Mouse (Mus musculus) embryo, embryonic 11 days (tissue): ENCODE data around the gene Sf3a2.
"Not testable (repeated sequence)": the region's sequence is repeated elsewhere in the genome, so short reads cannot be mapped to it uniquely, and the experiment has no call there.

ENCODE experiments used
- DNase-seq: peaks from one replicate; pipeline ENCODE4 v3.0.0-alpha.2; 2015

The Sf3a2 gene

DNA sequence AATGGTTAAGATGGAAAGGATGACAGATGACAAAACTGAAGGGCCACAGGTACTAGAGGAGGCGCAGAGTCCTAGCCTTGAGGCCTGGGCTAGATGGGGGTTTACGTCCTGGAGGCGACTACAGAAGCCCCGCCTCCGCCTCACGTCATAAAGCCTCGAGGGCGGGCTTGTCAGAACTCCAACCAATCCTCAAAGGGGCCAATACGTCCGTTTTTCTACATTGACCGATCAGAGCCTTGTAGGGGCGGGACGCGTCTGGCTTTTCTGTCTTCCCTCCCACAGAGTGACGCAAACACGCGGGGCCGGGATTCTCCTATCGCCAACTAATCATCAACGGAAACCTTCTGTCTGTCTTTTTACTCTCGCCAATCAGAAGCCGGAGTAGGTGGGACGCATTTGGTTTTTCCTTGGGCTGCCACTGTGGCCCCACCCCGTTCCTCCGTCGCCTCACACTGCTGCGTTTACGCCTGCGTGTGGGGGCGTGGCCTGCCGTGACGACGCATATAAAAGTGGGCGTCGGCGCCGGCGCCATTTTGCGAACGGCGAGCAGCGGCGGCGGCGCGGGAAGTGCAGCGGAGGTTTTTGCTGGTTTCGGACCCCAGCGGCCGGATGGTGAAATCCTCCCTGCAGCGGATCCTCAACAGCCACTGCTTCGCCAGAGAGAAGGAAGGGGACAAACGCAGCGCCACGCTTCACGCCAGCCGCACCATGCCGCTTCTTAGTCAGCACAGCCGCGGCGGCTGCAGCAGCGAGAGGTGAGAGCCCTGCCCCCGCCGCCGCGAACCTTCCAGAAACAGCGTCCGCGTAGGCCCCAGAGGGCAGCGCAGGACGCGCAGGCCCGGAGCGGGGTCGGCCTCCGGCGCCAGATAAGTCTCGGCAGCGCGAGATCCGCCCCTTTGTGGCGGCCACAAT is 28.4 kb downstream of the Sf3a2 start, which contains the start of gene Oaz1:
Gene Oaz1, plus strand, starts transcription at position 506 of the 912 bp plus-strand sequence.
- DNase-seq = peak; percentile 99

DNA sequence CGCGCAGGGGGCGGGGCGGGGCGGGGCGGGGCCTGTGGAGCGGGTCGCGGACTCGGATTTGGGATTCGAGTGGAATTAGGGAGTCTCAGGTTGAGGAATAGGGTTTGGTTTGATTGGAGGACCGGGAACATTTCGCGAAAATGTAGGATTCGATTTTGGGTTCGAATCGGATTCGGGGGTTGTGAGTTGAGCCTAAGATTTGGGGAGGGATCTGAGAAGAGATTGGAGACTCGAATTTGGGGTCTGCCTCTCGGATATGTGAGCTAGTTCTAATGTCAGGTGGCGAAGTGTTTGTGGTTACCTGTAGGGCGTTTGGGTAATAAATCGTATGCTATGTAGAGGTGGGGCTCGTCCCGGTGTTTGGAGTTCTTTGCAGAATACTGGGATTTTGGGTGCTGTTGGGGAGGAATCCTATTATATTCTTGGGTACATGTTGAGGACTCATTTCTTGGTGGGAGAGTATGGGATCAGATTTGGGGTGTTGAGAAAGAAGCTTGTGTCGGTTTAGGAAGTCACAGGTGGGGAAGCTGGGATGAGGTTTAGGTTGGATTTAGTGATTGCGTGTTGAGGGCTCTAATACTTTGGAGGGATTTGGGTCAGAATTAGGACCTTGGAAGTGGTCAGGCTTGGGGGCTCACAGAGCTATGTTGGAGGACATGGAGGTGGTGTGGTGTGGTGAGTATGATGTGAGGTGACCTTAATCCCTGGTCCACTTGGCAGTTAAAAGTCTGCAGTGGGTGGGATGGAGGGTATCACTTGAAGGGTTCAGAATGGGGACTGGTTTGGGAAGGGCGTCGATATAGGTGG is 29.3 kb downstream of the Sf3a2 start:
- DNase-seq = no peak

DNA sequence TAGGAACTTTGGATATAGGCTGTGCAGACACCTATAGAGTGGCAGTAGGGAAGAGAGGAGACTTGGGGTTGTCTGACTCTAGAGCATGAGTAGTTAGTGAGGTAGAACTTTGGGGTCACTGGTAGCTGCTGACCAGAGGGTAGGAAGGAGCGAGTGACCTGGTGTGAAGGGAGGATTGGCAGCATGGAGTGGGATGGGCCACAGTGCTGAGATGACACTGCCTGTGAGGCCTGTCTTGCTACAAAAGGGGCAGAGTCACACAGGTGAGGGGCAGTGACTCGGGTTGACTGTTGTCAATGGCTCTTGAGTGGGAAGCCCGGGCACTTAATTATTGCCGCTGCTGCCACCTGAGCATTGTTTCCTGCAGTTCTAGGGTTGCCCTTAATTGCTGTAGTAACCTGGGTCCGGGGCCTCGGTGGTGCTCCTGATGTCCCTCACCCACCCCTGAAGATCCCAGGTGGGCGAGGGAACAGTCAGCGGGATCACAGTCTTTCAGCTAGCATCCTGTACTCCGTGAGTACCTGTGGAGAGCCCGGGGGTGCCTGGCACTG is 29.9 kb downstream of the Sf3a2 start:
- DNase-seq = no peak

DNA sequence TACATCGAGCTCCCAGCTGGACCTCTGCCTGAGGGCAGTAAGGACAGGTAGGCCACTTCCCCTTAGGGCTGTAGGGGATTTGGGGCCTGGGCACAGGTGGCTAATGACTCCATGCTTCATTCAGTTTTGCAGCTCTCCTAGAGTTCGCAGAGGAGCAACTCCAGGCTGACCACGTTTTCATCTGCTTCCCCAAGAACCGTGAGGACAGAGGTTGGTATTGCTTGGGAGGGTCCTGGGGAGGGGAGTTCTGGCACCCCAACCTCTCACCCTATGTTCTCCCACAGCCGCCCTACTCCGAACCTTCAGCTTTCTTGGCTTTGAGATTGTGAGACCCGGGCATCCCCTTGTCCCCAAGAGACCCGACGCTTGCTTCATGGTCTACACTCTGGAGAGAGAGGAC is 30.6 kb downstream of the Sf3a2 start:
- not testable (repeated sequence) for DNase-seq

DNA sequence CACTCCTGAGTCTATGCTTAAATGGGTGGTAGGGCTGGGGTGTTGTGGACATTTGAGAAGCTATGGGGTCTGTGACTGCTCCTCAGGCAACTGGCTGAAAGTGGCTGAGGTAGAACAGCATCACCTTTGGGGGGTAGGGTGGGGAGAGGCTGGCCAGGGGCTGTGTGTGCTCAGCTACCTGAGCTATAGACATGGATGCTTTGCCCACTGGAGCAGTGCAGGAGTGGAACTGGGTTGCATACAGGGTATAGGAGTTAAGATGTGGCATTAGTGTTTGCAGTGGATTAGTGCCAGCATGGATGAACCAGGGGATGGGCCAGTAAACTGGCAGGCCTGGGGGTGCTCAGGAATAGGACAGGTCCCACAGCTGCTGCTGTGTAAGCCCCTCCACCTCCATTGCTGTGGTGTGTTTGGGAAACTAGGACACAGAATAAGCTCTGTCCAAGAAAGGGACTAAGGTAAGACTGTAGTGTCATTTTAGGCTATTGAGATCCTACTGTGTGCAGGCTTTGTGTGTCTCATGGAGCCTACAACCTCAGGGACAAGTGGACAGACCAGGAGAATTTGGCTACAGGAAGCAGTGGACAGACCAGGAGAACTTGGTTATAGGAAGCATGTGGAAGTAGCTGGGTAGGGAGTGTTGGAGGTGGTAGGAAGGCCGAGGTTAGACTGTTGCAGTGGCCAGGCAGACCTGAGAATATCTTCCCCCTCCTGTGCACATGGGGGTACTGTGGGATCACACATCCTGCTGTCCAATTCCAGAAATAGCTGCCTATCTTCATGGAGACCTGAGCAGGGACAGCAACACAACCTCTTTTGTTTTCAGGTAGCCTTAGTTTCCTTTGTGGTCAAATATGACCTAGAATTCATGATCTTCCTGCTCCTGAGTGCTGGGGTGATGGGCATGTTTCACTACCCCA is 31.6 kb downstream of the Sf3a2 start:
- no peak for DNase-seq

DNA sequence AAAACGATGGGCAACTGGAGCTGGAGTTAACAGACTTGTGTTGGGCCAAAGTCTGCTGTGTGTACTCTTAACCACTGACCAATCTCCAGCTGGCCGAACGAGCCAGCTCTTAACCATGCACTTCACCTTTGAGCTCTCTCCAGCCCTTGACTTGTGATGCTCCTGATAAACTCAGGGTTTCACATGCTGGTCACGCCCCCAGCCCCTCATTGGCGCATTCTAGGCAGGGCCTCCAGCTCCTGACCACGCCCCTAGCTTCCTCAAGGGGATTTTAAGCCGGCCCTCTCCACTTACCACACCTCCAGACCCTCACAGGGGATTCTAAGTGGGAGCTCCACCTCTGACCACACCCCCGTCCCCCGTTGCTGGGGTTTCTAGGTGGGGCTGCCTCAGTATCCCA is 33.1 kb downstream of the Sf3a2 start:
- DNase-seq = peak; percentile 92

DNA sequence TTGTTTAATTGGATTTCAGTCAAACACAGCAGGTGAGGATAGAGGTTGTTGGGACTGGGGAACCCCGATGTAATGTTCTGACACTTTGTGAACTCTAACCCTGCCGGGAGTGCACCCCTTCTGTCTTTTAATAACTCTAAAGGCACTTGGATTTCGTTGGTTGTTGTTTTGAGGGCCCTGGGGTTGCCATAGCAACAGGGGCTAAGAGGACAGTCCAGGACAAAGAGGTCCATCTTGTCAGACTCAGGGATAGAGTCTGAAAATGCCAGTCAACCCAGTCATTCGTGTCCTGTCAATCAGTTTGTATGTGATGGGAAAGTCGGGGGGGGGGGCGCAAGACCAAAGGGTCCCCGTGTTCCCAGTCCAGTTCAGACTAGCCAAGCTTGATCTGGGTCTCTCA is 34.8 kb downstream of the Sf3a2 start:
- DNase-seq = no peak

DNA sequence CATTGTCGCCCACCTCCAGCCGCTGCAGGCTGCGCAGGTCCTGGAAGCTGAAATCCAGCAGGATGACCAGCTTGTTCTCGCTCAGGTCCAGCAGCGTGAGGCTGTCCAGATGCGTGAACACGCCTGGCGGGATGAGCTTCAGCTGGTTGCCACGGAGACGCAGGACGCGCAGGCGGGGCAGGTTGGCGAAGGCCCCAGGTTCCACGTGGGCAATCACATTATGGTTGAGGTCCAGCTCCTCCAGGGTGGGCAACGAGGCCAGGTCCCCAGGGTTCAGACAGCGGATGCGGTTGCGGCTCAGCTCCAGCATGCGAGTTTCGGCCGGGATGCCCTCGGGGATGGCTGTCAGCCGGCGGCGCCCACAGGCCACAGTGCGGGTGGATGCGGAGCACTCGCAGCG is 37.6 kb downstream of the Sf3a2 start:
- peak; percentile 18 for DNase-seq

DNA sequence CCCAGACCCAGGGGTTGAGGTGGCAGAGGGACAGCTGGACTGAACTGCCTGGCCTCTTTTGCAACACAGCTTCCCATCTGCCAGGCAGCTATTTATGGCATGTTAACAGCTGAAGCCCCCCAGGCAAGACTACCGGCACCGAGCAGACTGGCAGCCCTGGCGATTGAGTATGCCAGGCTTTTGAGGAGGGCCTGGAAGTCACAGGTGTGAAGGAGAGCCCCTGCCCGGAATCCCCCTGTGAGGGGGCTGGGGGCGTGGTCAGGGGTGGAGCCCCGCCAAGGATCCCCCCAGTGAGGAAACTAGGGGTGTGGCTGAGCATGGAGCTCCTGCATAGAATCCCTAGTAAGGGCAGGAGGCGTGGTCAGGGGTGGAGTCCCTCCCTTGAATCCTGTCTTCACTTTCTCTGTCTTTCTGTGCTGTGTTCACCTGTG is 39.0 kb downstream of the Sf3a2 start:
- DNase-seq = no peak

DNA sequence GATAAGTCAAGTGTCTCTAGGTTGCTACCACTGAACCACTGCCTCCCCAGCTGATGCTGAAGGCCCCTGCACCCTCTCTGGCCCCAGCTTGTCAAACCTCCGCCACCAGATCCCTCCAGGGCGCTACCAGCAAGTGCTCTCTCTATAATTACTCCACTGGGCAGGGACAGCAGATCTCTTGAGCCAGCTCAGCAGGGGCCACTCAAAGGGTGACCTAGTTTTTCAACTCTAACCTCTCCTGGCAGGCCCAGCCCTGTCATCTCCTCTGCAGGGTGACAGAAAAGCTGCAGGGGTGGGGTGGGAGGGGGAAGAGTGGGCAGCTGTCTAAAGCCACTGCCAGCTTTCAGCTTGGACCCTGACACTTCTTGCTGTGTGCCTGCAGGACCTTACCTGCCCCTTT is 39.8 kb downstream of the Sf3a2 start:
- no peak for DNase-seq

DNA sequence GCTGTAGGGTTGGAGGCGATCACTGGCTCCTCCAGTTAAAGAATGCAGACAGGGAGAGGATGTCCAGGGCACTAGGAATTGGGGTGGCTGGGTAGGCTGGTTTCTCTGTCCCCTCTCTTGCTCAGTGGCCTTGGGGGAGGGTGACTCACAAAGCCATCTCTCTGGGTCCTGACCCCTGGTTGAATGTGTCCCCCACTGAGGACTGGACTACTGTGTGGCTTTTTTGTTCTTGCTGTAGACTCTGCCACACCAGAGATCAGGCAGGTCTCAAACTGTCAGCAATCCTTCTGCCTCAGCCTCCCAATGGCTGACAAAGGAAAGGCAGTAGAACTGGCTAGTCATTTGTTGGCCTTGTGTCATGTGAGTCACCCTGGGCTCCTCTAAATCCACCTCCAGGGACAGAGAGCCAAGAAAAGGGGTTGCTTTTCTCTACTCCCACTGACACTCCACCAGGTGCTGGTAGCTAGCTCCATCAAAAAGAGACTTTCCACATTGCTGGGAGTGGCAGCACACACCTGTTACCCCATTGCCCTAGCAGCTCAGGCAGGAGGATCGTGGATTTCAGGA is 40.4 kb downstream of the Sf3a2 start:
- DNase-seq = no peak

DNA sequence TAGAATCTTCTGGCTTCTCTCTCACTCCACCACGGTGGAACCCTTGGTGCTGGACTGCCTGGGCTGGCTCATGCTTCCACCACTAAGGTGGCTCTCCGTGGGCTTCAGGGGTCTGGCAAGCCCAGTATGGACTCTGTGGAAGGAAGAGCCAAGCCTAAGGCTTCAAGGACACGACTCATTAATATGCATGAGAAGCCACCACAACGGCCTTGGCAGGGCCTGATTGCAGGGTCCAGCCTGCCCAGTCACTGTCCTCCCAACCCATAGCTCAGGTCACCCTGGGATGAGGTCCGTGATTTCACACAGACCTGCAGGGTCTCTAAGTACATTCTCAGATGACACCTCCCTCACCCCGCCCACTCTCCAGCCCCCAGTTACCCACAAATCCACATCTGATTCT is 41.9 kb downstream of the Sf3a2 start:
- DNase-seq = no peak

DNA sequence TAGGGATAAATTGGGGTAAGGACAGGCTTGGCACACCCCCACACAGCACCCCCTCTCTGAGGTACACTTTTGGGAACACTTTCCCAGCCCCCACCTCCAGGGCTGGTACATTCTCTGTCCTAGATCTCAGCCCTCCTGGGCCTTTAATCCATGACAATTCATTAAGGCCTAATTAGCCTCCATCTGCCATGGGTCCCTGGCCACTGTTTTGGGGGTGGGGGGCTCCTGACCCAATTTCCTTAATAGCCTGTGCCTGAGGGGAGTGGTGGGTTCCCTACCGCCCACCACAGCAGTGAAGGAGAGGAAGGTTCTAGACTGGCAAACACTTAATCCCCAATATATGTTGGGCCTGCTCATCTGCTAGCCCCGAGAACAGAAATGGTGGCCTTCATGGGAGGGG is 43.7 kb downstream of the Sf3a2 start:
- DNase-seq = no peak

DNA sequence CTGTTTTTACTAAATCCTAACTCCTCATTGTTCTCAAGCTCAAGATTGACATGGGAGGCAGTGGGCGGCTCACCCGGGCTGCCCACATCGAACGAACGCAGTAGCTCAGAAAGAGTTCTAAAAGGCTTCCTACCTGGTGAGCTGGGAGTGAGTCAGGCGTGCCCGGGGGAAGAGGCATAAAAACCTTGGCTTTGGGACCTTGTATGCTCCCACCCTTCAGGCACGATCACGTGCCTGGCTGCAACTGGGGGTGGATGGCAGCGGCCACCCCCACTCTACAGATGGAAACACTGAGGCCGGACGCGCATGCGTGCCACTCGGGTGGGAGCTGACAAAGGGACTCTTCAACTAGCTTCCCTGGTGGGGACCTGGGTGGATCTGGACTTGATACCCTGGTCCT is 44.3 kb downstream of the Sf3a2 start:
- no peak for DNase-seq

DNA sequence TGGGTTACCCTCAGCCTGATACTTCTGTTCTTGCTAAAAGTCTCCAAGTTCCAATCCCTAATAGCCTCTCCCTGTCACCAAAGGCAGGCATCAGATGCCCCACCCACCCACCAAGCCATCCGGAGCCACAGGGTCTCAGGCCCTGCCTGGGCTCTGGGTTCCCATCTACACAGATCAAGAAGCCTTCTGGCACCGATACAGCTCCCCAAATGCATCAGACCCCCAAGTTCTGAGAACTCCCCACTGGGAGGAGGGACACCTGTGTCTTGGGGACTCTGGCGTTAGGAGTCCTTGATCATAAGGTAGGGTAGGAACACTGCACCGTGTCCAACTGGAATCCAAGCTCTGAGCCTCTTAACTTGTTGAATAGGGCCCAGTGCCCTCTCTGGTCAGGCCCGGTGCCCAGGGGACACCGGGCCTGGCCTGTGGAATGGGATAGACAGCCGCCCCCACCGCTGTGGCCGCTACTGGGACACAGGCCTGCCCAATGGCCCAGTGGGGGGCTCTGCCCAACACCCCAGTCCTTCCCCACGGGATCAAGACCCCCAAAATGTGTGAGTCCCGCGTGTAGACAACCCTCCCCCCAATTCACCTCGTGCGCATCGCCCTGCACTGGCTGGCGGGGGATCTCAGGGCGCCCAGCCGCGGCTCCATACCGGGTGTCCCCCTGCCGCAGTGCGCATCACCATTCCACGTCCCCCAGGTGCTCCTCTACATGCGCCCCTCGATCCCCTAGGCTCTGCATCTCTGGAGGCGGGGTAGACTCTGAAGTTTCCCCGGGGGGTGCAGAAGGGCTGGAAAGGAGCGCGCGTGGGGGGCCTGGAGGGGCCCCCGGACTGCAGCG is 45.3 kb downstream of the Sf3a2 start:
- DNase-seq = no peak

DNA sequence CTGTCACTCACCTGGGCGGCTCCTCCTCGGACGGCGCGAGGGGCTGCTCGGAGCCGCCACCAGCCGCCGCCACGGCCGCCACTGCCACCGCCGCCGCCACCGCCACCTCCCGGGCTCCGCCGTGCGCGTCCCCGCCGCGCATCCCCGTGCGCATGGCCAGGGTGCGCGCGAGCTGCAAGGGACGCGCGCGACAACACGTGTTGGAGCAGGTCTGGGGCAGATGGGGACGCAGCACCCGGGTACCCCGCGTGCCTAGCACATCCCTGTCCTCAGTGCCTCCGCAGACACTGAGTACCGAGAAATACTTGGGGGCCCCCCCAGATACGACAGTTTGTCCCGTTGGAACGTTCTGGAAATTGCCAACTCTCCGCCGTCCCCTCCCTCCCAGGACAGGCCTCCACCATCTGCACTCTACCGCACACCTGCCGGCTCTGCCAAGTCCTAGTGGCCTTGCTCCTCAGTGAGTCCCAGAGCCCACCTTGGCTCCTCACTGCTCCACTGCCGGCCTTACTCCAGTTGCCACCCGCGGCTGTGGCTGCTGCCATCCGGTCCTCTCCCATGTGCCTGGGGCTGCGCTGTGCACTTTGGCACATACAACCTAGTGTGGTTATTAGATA is 46.0 kb downstream of the Sf3a2 start, which contains the start of gene Lingo3:
Gene Lingo3, minus strand, starts transcription at position 109 of the 617 bp plus-strand sequence.
- peak; percentile 67 for DNase-seq

DNA sequence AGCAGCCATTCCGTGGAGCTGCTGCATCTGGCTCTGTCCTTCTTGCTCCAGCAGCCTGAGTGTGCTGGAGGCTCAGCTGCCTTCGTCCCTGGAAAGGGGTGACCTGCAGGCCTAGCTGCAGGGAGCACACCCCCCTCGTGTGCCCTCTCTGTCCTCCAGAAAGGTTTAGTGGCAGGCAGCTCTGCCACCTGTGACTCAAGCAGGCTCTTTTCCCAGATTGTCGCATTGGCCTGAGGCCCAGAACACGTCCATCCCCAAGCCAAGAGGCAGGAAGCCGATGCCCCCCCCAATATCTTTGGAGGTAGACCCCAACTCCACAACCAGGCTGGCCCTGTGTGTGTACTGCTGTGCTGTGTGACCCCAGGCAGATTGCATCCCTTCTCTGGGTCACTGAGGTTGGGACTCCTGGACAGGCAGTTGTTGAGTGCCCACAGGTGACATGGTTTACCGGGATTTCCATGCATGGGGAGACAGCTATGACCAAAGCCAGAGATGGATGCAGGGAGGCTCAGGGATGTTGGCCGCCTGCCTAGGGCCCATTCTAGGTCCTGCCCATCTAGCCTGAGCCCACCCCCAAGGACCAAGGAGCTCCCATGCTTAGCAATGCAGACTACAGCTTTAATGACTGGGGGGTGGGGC is 47.2 kb downstream of the Sf3a2 start:
- no peak for DNase-seq

DNA sequence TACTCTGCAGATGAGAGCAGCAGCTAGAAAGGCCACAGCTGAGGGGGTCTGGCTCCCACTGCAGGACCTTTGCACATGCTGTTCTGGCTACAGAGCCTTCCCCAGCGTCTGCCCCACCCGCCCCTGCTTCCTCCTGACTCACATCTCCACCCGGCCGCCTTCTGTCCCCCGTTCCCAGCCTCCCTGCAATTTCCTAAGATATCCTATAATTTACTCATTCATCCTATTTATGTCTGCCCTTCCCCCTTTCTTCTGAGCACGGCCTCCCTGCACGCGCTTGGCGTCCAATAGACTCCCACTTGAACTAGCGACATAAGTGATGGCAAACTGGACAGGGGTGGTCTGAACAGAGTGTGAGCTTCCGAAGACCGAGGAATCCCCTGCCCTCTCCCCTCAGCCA is 47.7 kb downstream of the Sf3a2 start:
- no peak for DNase-seq

DNA sequence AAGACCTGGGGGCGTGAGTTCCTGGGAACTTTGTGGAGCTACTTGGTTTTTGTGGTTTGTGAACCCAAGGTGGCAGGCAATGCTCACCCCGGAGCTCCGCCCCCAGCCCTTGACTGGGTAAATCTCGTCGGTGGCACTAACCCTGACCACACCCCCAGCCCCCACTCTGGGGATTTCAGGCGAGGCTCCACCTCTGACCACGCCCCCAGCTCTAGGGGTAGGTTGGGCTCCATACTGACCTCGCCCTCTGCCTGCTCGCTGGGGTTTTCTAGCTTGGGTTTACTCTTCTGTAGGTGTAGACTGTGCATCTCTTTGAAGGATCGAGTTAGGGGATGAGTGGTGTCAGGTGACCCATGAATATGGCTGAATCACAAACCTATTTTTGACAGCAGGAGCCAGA is 50.6 kb downstream of the Sf3a2 start:
- peak; percentile 67 for DNase-seq
